Mouse (Mus musculus): ENCODE data around the gene Tpbgl. TPM values are rescaled to one million over a fixed set of nuclear protein-coding genes. Genes with fewer than 3 reads are reported as not detected.
A peak's percentile ranks its signal among the peaks of the same experiment; 100 is the strongest.

The Tpbgl gene
- 2.9 TPM in 2 replicates for polyA plus RNA-seq (2016; fragmentation: Nextera tagmentation; extraction: Ambion mirVana)

- Histone ChIP-seq H3K4me3 (peak within 1 kb of the TSS; percentile 50), H3K9ac (peak within 1 kb of the TSS; percentile 63), H3K9me3 (no peaks in the 10 kb centered on the region), H3K4me2 (replicated peaks) (peak within 1 kb of the TSS; percentile 93), H3K27ac (no peak within 1 kb of the TSS; the same call in 1 of the 2 replicates), H3K36me3 (no peaks in the 10 kb centered on the region), H3K27me3 (replicated peaks) (peaks cover 59% of the 10 kb centered on the region), H3K4me1 (peaks cover 13% of the 10 kb centered on the region)
- ATAC-seq (ENCODE audit: low FRiP score, low read depth), result peak; percentile 38; the same call in 1 of the 2 replicates
- WGBS, result under 1% methylated on average over 83 of the region's 83 CpGs
Observed at GRCm38 (mm10) chr7:99626376-99627270, at the start of gene Tpbgl. TSS of gene Tpbgl (minus strand) at chr7:99627103.

- no peak for ATAC-seq (ENCODE audit: low FRiP score, low read depth)
- no peaks in the 10 kb centered on the region for H3K36me3 ChIP-seq
- H3K9ac ChIP-seq, result no peak overlapping the region
- H3K27me3 ChIP-seq (replicated peaks), result no peaks in the 10 kb centered on the region
- WGBS, result 79% methylated on average over 3 of the region's 3 CpGs
- no peaks in the 10 kb centered on the region for H3K4me1 ChIP-seq
- H3K4me2 ChIP-seq (replicated peaks), result no peak overlapping the region
- no peak overlapping the region for H3K4me3 ChIP-seq
- H3K27ac ChIP-seq, result no peak overlapping the region
- no peaks in the 10 kb centered on the region for H3K9me3 ChIP-seq
Observed at GRCm38 (mm10) chr7:99674890-99675289, 48.0 kb upstream of the Tpbgl start.

DNA sequence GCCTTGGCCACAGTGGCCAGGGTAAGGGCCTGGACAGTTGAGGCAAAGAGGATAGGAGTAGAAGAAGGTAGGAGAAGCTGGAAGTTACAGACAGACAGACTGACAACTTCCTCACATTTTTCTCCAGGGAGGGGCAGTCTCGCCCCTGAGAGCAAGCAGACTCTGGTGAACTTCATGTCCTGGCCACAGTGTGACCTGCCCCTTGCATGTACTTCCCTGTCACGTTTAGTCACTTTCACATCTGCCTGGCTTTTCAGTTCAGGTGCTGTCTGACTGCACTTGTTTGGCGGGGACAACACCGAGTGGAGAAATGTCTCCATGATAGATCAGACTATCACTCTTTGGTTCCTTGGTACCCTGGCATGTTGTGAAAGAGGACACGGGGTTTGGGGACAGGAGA lies 47.3 kb upstream of the Tpbgl start:
- Histone ChIP-seq H3K27me3 (replicated peaks) (no peaks in the 10 kb centered on the region), H3K4me3 (no peak overlapping the region), H3K9ac (no peak overlapping the region), H3K27ac (no peak overlapping the region), H3K9me3 (no peaks in the 10 kb centered on the region), H3K4me1 (no peaks in the 10 kb centered on the region), H3K36me3 (no peaks in the 10 kb centered on the region), H3K4me2 (replicated peaks) (no peak overlapping the region)
- WGBS, result 79% methylated on average over 5 of the region's 5 CpGs
- ATAC-seq (ENCODE audit: low FRiP score, low read depth), result no peak

- Histone ChIP-seq H3K36me3 (no peaks in the 10 kb centered on the region), H3K9me3 (no peaks in the 10 kb centered on the region), H3K4me3 (no peak overlapping the region), H3K4me2 (replicated peaks) (no peak overlapping the region), H3K4me1 (peaks cover 6% of the 10 kb centered on the region; the same call in 1 of the 2 replicates), H3K27ac (no peak overlapping the region), H3K9ac (no peak overlapping the region), H3K27me3 (replicated peaks) (no peaks in the 10 kb centered on the region)
- no peak for ATAC-seq (ENCODE audit: low FRiP score, low read depth)
- WGBS, result 84% methylated on average over 8 of the region's 8 CpGs
Observed at GRCm38 (mm10) chr7:99673188-99673587, 46.3 kb upstream of the Tpbgl start.

DNA sequence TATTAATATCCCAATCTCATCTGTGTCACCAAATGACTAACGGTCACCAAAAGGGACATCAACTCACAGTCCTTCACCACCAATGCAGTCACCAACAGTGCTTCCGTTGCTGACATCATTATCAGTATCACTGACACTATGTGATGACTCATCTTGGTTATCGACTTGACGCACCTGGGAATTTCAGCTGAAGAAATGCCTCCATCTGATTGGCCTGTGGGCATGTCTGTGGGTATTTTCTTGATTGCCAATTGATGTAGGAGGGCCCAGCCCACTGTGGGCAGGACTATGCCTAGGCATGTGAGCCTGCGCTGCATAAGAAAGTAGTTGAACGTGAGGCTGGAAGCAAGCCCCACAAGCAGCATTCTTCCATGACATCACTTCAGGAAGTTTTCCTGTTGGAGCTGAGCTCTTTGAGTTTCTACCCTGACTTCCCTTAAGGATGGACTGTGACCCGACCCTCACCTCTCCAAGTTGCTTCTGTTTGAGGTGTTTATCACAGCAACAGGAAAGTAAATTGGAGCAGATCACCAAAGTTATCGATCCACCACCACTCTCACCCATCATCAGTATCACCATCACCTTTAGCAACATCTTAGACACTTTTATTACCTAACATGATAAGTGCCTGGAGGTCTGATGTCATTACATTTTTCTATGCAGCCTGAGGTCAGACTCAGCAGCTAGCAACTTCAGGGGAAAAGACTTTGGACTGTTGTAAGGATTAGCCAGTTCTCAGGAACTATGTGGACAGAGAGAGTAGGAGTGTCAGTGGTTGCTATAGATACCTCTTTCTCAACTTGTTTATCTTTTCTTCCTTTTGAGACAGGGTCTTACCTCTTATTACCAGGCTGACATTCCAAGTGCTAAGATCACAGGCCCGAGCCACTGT lies 44.9 kb upstream of the Tpbgl start:
- H3K36me3 ChIP-seq, result no peaks in the 10 kb centered on the region
- no peak overlapping the region for H3K27ac ChIP-seq
- no peak overlapping the region for H3K4me2 ChIP-seq (replicated peaks)
- H3K4me3 ChIP-seq, result no peak overlapping the region
- peaks cover 6% of the 10 kb centered on the region; the same call in 1 of the 2 replicates for H3K4me1 ChIP-seq
- no peak for ATAC-seq (ENCODE audit: low FRiP score, low read depth)
- no peaks in the 10 kb centered on the region for H3K9me3 ChIP-seq
- no peaks in the 10 kb centered on the region for H3K27me3 ChIP-seq (replicated peaks)
- WGBS, result 91% methylated on average over 9 of the region's 9 CpGs
- no peak overlapping the region for H3K9ac ChIP-seq

- no peak overlapping the region for H3K4me3 ChIP-seq
- peaks cover 6% of the 10 kb centered on the region; the same call in 1 of the 2 replicates for H3K4me1 ChIP-seq
- no peaks in the 10 kb centered on the region for H3K27me3 ChIP-seq (replicated peaks)
- no peak overlapping the region for H3K27ac ChIP-seq
- no peaks in the 10 kb centered on the region for H3K36me3 ChIP-seq
- H3K9me3 ChIP-seq, result no peaks in the 10 kb centered on the region
- no peak overlapping the region for H3K9ac ChIP-seq
- H3K4me2 ChIP-seq (replicated peaks), result no peak overlapping the region
- 80% methylated on average over 4 of the region's 4 CpGs for WGBS
- no peak for ATAC-seq (ENCODE audit: low FRiP score, low read depth)
Observed at GRCm38 (mm10) chr7:99670915-99671314, 44.0 kb upstream of the Tpbgl start.

DNA sequence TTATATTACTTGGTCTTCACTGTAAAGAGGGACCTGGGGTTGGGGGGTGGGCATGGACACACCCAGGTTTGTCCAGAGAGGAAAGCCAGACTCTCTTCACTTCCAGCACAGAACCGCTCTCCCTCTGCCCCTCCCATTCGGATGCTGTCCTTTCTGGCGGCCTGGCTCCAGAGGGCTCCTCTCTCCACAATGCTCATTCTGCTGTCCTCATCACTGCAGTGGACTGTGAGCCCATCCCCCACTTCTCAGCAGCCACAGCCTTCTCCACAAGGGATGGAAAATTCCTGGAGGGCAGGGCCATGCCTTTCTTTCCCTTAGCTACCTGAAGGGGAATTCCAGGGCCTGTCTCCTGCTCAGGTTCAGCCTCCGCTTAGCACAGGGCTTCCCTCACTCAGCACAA lies 41.9 kb upstream of the Tpbgl start:
- Histone ChIP-seq H3K9me3 (no peaks in the 10 kb centered on the region), H3K27ac (no peak overlapping the region), H3K4me1 (peaks cover 19% of the 10 kb centered on the region), H3K27me3 (replicated peaks) (no peaks in the 10 kb centered on the region), H3K9ac (no peak overlapping the region), H3K36me3 (no peaks in the 10 kb centered on the region), H3K4me2 (replicated peaks) (no peak overlapping the region), H3K4me3 (no peak overlapping the region)
- ATAC-seq (ENCODE audit: low FRiP score, low read depth), result 0 out of 2 replicates have a peak, but pooled peaks have one; percentile 29
- 29% methylated on average over 4 of the region's 4 CpGs for WGBS

DNA sequence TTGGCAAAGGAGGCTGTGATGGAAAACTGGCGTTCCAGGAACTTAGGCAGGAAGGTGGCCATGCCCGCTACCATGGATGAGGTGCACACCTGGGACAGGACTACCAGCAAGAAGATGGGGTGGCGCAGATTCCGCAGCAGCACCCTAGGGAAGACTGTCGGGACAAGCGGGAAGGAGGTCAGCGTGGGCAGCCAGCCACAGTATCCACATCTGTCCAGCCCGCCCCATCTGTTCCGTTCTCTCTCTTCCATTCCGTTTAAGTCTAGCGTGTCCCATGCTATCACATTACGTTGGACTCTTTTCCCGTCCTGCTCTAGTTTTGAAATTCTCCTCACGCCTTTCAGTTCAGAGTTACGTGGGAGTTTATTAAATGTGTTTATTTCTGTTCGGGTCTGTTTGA lies 40.2 kb upstream of the Tpbgl start:
- H3K4me3 ChIP-seq, result no peak overlapping the region
- no peaks in the 10 kb centered on the region for H3K9me3 ChIP-seq
- H3K36me3 ChIP-seq, result no peaks in the 10 kb centered on the region
- peaks cover 19% of the 10 kb centered on the region for H3K4me1 ChIP-seq
- H3K27ac ChIP-seq, result no peak overlapping the region
- no peak for ATAC-seq (ENCODE audit: low FRiP score, low read depth)
- no peak overlapping the region for H3K9ac ChIP-seq
- H3K4me2 ChIP-seq (replicated peaks), result no peak overlapping the region
- no peaks in the 10 kb centered on the region for H3K27me3 ChIP-seq (replicated peaks)
- 91% methylated on average over 16 of the region's 16 CpGs for WGBS

- no peak overlapping the region for H3K27ac ChIP-seq
- no peaks in the 10 kb centered on the region for H3K9me3 ChIP-seq
- H3K36me3 ChIP-seq, result no peaks in the 10 kb centered on the region
- no peak overlapping the region for H3K4me2 ChIP-seq (replicated peaks)
- H3K9ac ChIP-seq, result no peak overlapping the region
- H3K4me3 ChIP-seq, result no peak overlapping the region
- H3K4me1 ChIP-seq, result peaks cover 19% of the 10 kb centered on the region
- 91% methylated on average over 10 of the region's 10 CpGs for WGBS
- ATAC-seq (ENCODE audit: low FRiP score, low read depth), result no peak
- H3K27me3 ChIP-seq (replicated peaks), result no peaks in the 10 kb centered on the region
Observed at GRCm38 (mm10) chr7:99665731-99666452, 39.0 kb upstream of the Tpbgl start.

DNA sequence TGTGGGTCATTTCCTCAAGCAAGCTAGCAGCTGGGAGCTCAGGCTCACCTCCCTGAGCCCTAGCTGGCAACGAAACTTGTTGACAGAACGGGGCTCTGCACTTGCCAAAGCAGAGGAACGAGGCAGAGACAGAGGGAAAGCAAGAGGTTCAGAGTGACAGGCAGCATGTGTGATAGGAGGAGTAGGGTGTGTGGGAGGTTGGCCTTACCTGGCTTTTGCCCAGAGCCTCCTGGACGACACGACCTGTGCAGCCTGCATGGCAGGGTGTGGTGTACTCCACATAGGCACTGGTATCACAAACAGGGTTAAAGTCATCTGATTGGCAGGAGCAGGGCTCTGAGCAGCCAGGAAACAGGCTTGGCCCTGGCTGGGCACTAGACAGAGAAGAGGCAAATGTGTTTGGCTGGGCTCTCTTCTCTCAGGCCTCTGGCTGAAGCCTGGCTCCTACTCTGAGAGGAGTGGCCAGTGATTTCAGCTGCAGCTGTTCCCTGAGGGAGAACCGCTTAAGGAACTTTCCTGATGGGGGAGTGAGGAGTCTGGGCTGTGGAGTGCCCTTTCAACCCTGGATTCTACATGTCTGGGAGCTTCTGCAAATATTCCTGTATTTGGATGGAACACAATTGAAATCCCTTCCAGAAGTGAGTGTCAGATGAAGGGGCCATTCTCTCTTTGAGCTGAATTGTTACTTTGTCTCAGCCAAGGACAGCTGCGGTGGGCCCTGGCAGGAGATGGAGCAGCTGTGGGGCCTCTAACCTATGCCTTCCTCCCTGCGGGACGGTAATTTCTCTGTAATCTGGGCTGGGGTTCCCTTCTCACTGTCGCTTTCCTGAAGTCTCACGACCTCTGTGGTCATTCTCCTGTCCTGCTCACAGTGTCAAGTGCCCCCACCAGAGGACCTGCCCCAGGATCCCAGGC lies 37.9 kb upstream of the Tpbgl start:
- no peaks in the 10 kb centered on the region for H3K36me3 ChIP-seq
- no peak overlapping the region for H3K4me3 ChIP-seq
- ATAC-seq (ENCODE audit: low FRiP score, low read depth), result no peak
- peaks cover 19% of the 10 kb centered on the region for H3K4me1 ChIP-seq
- no peak overlapping the region for H3K9ac ChIP-seq
- no peaks in the 10 kb centered on the region for H3K27me3 ChIP-seq (replicated peaks)
- H3K27ac ChIP-seq, result no peak overlapping the region
- H3K9me3 ChIP-seq, result no peaks in the 10 kb centered on the region
- WGBS, result 58% methylated on average over 11 of the region's 11 CpGs
- no peak overlapping the region for H3K4me2 ChIP-seq (replicated peaks)

Measured in neural tube, embryonic 12.5 days (tissue).